Mouse (Mus musculus) layer of hippocampus, adult 18-20 months (tissue): ENCODE data around the gene Krt78. TPM values are rescaled to one million over a fixed set of nuclear protein-coding genes. Genes with fewer than 3 reads are reported as not detected.

Source experiments
- total RNA-seq, 2 experiments: library from RNA; stranded (reverse); gene quantifications; 2 replicates each; pipeline ENCODE4 v1.2.3; 2021

Krt78 gene
- total RNA-seq, 2 experiments from 2014 or later, result not detected

Other genes with a start within 250 kb of the Krt78 start
- gene Krt5, start 241.4 kb downstream of the Krt78 start, total RNA-seq, result under 1 TPM; 0.43 to 0.84 TPM
- not detected for gene Krt71, start 211.2 kb downstream of the Krt78 start, total RNA-seq
- not detected for gene Krt72, start 167.8 kb downstream of the Krt78 start, total RNA-seq
- 1 to 10 TPM; 6.3 to 7.8 TPM for gene Krt73, start 151.9 kb downstream of the Krt78 start, total RNA-seq
- gene Krt2, start 136.1 kb downstream of the Krt78 start, total RNA-seq, result 10 to 100 TPM in 1 of 2 experiments, 1 to 10 TPM in 1; 7.3 to 10.5 TPM
- gene Krt1, start 103.5 kb downstream of the Krt78 start, total RNA-seq, result 1 to 10 TPM; 2.7 to 4.0 TPM
- gene Krt77, start 84.6 kb downstream of the Krt78 start, total RNA-seq, result 10 to 100 TPM; 12.5 to 19.0 TPM
- gene Krt76, start 61.4 kb downstream of the Krt78 start, total RNA-seq, result not detected
- gene Krt4, start 29.6 kb downstream of the Krt78 start, total RNA-seq, result not detected
- gene Krt79, start 14.0 kb downstream of the Krt78 start, total RNA-seq, result under 1 TPM; 0.20 to 0.45 TPM
- gene Krt8, start 50.2 kb upstream of the Krt78 start, total RNA-seq, result not detected
- under 1 TPM; 0.23 to 0.64 TPM for gene Krt18, start 73.9 kb upstream of the Krt78 start, total RNA-seq
- gene Eif4b, start 119.5 kb upstream of the Krt78 start, total RNA-seq, result 100 to 1,000 TPM; 197 to 203 TPM
- 10 to 100 TPM; 13.8 to 18.2 TPM for gene Tns2, start 146.1 kb upstream of the Krt78 start, total RNA-seq
- gene Spryd3, start 181.9 kb upstream of the Krt78 start, total RNA-seq, result 100 to 1,000 TPM; 156 to 165 TPM
- gene Igfbp6, start 190.1 kb upstream of the Krt78 start, total RNA-seq, result 10 to 100 TPM; 11.7 to 12.9 TPM
- under 1 TPM in 1 of 2 experiments, not detected in 1; 0.15 TPM for gene Soat2, start 196.2 kb upstream of the Krt78 start, total RNA-seq
- 10 to 100 TPM; 66.1 to 71.8 TPM for gene Zfp740, start 249.0 kb upstream of the Krt78 start, total RNA-seq